Mouse (Mus musculus) thymus, postnatal 25 days (tissue): ENCODE data around the gene Gm13043.
"Not testable (repeated sequence)": the region's sequence is repeated elsewhere in the genome, so short reads cannot be mapped to it uniquely, and the experiment has no call there.

Experiments used
- DNase-seq: peaks from one replicate; pipeline ENCODE4 v3.0.0; 2022

Gene Gm13043

DNA sequence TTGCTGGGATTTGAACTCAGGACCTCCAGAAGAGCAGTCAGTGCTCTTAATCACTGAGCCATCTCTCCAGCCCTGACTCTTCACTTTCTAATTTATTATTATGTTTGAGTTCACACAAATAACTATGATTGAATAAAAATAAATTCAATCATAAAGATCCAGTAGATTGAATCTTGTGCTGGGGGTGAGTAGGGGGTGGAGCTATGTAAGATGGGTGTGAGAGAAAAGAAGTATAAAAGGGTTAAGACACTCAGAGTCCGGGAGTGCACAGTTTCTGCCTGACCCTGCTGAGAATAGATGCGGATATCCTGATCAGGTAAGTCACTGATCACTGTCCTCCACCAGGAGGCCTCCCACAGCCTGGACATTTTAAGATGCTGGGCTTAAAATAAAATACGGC, at the start of gene Gm13043:
Gm13043 (plus strand) TSS at position 301 of the 400 bp plus-strand sequence.
- DNase-seq: no peak

DNA sequence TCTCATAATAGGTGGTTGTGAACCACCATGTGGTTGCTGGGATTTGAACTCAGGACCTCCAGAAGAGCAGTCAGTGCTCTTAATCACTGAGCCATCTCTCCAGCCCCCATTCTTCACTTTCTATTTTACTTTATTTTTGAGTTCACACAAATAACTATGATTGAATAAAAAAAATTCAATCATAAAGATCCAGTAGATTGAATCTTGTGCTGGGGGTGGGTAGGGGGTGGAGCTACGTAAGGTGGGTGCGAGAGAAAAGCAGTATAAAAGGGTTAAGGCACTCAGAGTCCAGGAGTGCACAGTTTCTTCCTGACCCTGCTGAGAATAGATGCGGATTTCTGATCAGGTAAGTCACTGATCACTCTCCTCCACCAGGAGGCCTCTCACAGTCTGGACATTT, 24.5 kb downstream of the Gm13043 start, which contains the start of gene Gm13040:
Gm13040 (plus strand) TSS at position 301 of the 400 bp plus-strand sequence.
- not testable (repeated sequence) for DNase-seq

DNA sequence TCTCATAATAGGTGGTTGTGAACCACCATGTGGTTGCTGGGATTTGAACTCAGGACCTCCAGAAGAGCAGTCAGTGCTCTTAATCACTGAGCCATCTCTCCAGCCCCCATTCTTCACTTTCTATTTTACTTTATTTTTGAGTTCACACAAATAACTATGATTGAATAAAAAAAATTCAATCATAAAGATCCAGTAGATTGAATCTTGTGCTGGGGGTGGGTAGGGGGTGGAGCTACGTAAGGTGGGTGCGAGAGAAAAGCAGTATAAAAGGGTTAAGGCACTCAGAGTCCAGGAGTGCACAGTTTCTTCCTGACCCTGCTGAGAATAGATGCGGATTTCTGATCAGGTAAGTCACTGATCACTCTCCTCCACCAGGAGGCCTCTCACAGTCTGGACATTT, 40.3 kb downstream of the Gm13043 start, which contains the start of the genes BC080695 and Gm13057:
BC080695 (plus strand) TSS at position 301 of the 400 bp plus-strand sequence.
Gm13057 (plus strand) TSS at position 310 of the 400 bp plus-strand sequence.
- not testable (repeated sequence) for DNase-seq
